ENCODE assay signal across 8 mouse cellular contexts in the genomic region with DNA sequence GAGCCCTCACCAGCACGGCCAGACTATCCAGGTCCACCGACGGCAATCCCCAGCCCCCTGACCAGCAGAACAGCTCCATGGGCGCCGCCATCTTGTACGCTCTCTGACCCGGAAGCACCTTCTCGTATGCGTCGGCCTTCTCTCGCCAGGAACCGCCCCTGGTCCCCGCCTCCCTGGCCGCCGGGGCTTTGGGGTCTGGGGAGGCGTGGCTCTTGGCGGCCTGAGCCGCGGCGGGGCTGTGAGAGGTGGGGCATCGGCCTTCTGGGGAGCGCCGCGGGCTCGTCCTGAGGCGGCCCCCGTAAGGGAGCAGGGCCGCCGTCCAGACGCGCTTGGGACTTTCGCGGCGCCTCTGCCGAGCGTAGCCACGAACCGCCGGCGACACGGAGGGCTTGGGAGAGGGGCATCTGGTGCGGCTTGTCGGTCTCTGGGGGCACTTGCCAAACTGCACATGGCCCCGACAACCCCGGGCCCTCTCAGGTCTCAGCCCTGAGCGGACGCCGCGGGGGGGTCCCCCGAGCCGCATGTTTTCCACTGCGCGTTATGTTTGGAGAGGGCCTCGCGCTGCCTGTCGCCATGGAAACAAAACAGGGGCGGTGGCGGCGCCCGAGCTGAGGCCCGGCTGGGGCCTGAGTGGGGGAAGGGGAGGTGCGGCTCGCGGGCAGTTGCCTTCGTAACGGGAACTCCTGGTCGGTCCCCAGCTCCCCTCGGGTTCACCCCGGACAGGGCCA. TPM values are rescaled to one million over a fixed set of nuclear protein-coding genes. Genes with fewer than 3 reads are reported as not detected.
DNase-seq lines count a peak whose midpoint lies in the region; ATAC-seq and TF ChIP-seq lines count a peak whose summit lies in the region.

No protein-coding gene starts in this region.

- no peaks in the 10 kb centered on the region for H3K9me3 ChIP-seq in forebrain, embryonic 13.5 days (replicated peaks)
- H3K9me3 ChIP-seq in liver, postnatal 0 days (ENCODE audit: low read length), result no peaks in the 10 kb centered on the region
- H3K9me3 ChIP-seq in neural tube, embryonic 13.5 days, result no peaks in the 10 kb centered on the region

- H3K36me3 ChIP-seq in forebrain, embryonic 13.5 days (ENCODE audit: poor library complexity, severe bottlenecking), result peaks cover 32% of the 10 kb centered on the region
- peaks cover 13% of the 10 kb centered on the region for H3K36me3 ChIP-seq in liver, postnatal 0 days (replicated peaks; ENCODE audit: insufficient read depth, low read length)
- peaks cover 21% of the 10 kb centered on the region for H3K36me3 ChIP-seq in neural tube, embryonic 13.5 days

- H3K27ac ChIP-seq in forebrain, embryonic 13.5 days, result peak overlapping the region; percentile 97
- peak overlapping the region; percentile 66 for H3K27ac ChIP-seq in liver, postnatal 0 days (ENCODE audit: low read depth)
- peak overlapping the region; percentile 97 for H3K27ac ChIP-seq in neural tube, embryonic 13.5 days (replicated peaks)

- TF ChIP-seq EP300 in liver, postnatal 0 days (IDR thresholded peaks at IDR 0.05; ENCODE audit: low read depth), result no peak

- peaks cover 50% of the 10 kb centered on the region for H3K4me1 ChIP-seq in forebrain, embryonic 13.5 days
- peaks cover 12% of the 10 kb centered on the region for H3K4me1 ChIP-seq in liver, postnatal 0 days (ENCODE audit: insufficient read depth)
- peaks cover 45% of the 10 kb centered on the region for H3K4me1 ChIP-seq in neural tube, embryonic 13.5 days (replicated peaks)

- H3K4me3 ChIP-seq in forebrain, embryonic 13.5 days, result peak overlapping the region; percentile 72
- H3K4me3 ChIP-seq in liver, postnatal 0 days (ENCODE audit: low read depth, low read length), result peak overlapping the region; percentile 62
- H3K4me3 ChIP-seq in neural tube, embryonic 13.5 days, result peak overlapping the region; percentile 75

- peak overlapping the region; percentile 70 for H3K4me2 ChIP-seq in forebrain, embryonic 13.5 days
- H3K4me2 ChIP-seq in liver, postnatal 0 days (ENCODE audit: low read depth, low read length), result peak overlapping the region; percentile 92
- peak overlapping the region; percentile 73 for H3K4me2 ChIP-seq in neural tube, embryonic 13.5 days

- TF ChIP-seq CTCF in liver, postnatal 0 days (IDR thresholded peaks at IDR 0.05; ENCODE audit: low read depth), result no peak

- peak; percentile 93 for DNase-seq in ES-CJ7 (ENCODE audit: low read depth, low spot score)
- DNase-seq in heart, postnatal 10 days, result peak; percentile 95 to 97
- DNase-seq in layer of hippocampus, adult 11-12 months (ENCODE audit: low spot score), result peak; percentile 92
- DNase-seq in liver, postnatal 0 days, result peak; percentile 91
- peak; percentile 86 for DNase-seq in telencephalon, adult 2 months (ENCODE audit: low read depth, low spot score)

- H3K9ac ChIP-seq in forebrain, embryonic 13.5 days, result peak overlapping the region; percentile 76
- H3K9ac ChIP-seq in liver, postnatal 0 days (replicated peaks), result peak overlapping the region; percentile 57
- peak overlapping the region; percentile 81 for H3K9ac ChIP-seq in neural tube, embryonic 13.5 days

- peak; percentile 79 for ATAC-seq in cerebellum, adult (ENCODE audit: insufficient number of reproducible peaks, low FRiP score, low TSS enrichment)
- peak; percentile 86 for ATAC-seq in forebrain, embryonic 13.5 days
- ATAC-seq in liver, postnatal 0 days, result peak; percentile 87
- ATAC-seq in neural tube, embryonic 13.5 days (ENCODE audit: low read depth), result peak; percentile 88

- no peaks in the 10 kb centered on the region for H3K27me3 ChIP-seq in forebrain, embryonic 13.5 days
- peaks cover 8% of the 10 kb centered on the region; the same call in 1 of the 2 replicates for H3K27me3 ChIP-seq in liver, postnatal 0 days (ENCODE audit: insufficient read depth, low read length)
- no peaks in the 10 kb centered on the region for H3K27me3 ChIP-seq in neural tube, embryonic 13.5 days

- under 1% methylated on average over 63 of the region's 69 CpGs for WGBS in forebrain, embryonic 13.5 days
- WGBS in liver, postnatal 0 days (ENCODE audit: insufficient replicate concordance), result under 1% methylated on average over 65 of the region's 69 CpGs
- WGBS in neural tube, embryonic 13.5 days, result under 1% methylated on average over 69 of the region's 69 CpGs

- intact Hi-C loops in heart, postnatal 10 days (cut with DNase I), result no loop called here

RNA-seq across cellular contexts. Expression of a gene that starts 1.0 kb away (rescaled TPM):
- polyA plus RNA-seq in forebrain, embryonic 13.5 days (2015; fragmentation: Nextera tagmentation; extraction: Ambion mirVana), result 79.2 and 96.1 TPM in 2 replicates
- total RNA-seq in heart, postnatal 10 days (2021), result 10 to 100 TPM; 20.4 to 21.8 TPM
- 1.3 and 1.8 TPM in 2 replicates for polyA plus RNA-seq in liver, postnatal 0 days (2015; fragmentation: Nextera tagmentation; extraction: Ambion mirVana)
- polyA plus RNA-seq in neural tube, embryonic 13.5 days (2015; fragmentation: Nextera tagmentation; extraction: Ambion mirVana), result 45.6 and 52.8 TPM in 2 replicates

RNA-seq across cellular contexts. Expression of a gene that starts 11.2 kb away (rescaled TPM):
- polyA plus RNA-seq in forebrain, embryonic 13.5 days (2015; fragmentation: Nextera tagmentation; extraction: Ambion mirVana), result 34.6 and 36.3 TPM in 2 replicates
- total RNA-seq in heart, postnatal 10 days (2021), result 10 to 100 TPM; 24.2 to 24.7 TPM
- polyA plus RNA-seq in liver, postnatal 0 days (2015; fragmentation: Nextera tagmentation; extraction: Ambion mirVana), result 25.8 and 26.3 TPM in 2 replicates
- 48.3 and 50.0 TPM in 2 replicates for polyA plus RNA-seq in neural tube, embryonic 13.5 days (2015; fragmentation: Nextera tagmentation; extraction: Ambion mirVana)

RNA-seq across cellular contexts. Expression of a gene that starts 12.9 kb away (rescaled TPM):
- polyA plus RNA-seq in forebrain, embryonic 13.5 days (2015; fragmentation: Nextera tagmentation; extraction: Ambion mirVana), result 196 and 201 TPM in 2 replicates
- total RNA-seq in heart, postnatal 10 days (2021), result 10 to 100 TPM; 73.7 to 77.2 TPM
- polyA plus RNA-seq in liver, postnatal 0 days (2015; fragmentation: Nextera tagmentation; extraction: Ambion mirVana), result 105 and 111 TPM in 2 replicates
- 157 and 170 TPM in 2 replicates for polyA plus RNA-seq in neural tube, embryonic 13.5 days (2015; fragmentation: Nextera tagmentation; extraction: Ambion mirVana)

RNA-seq across cellular contexts. Expression of a gene that starts 14.9 kb away (rescaled TPM):
- 2.8 and 3.1 TPM in 2 replicates for polyA plus RNA-seq in forebrain, embryonic 13.5 days (2015; fragmentation: Nextera tagmentation; extraction: Ambion mirVana)
- under 1 TPM; 0.20 to 0.34 TPM for total RNA-seq in heart, postnatal 10 days (2021)
- 0.40 and 0.56 TPM in 2 replicates for polyA plus RNA-seq in liver, postnatal 0 days (2015; fragmentation: Nextera tagmentation; extraction: Ambion mirVana)
- polyA plus RNA-seq in neural tube, embryonic 13.5 days (2015; fragmentation: Nextera tagmentation; extraction: Ambion mirVana), result 1.0 and 1.1 TPM in 2 replicates

RNA-seq across cellular contexts. Expression of a gene that starts 31.0 kb away (rescaled TPM):
- polyA plus RNA-seq in forebrain, embryonic 13.5 days (2015; fragmentation: Nextera tagmentation; extraction: Ambion mirVana), result 15.1 and 23.0 TPM in 2 replicates
- total RNA-seq in heart, postnatal 10 days (2021), result 1 to 10 TPM; 7.9 to 8.3 TPM
- polyA plus RNA-seq in liver, postnatal 0 days (2015; fragmentation: Nextera tagmentation; extraction: Ambion mirVana), result 1.4 and 2.1 TPM in 2 replicates
- polyA plus RNA-seq in neural tube, embryonic 13.5 days (2015; fragmentation: Nextera tagmentation; extraction: Ambion mirVana), result 38.9 and 49.9 TPM in 2 replicates

Comparison
In these comparisons a context has a peak if more than half of its experiments do, and no peak if none do; other contexts are left out.
1. Peak in every context shown above with its lines: DNase-seq, ATAC-seq, H3K4me3 ChIP-seq and H3K27ac ChIP-seq.
2. RNA of a gene that starts 1.0 kb away (polyA plus RNA-seq): 79.2 to 96.1 TPM in forebrain, embryonic 13.5 days and 45.6 to 52.8 TPM in neural tube, embryonic 13.5 days; 1.3 to 1.8 TPM in liver, postnatal 0 days; every median in the first group is over 10 times any median in the second.